Mouse (Mus musculus) heart, embryonic 14.5 days (tissue): ENCODE results near the gene Raph1. TPM values are rescaled to one million over a fixed set of nuclear protein-coding genes. Genes with fewer than 3 reads are reported as not detected.

ENCODE experiments used
- ATAC-seq: fragments of 200-750 bp; cut with Nextera tagmentation; 2 replicates; pipeline ENCODE4 v1.8.0; 2017; ENCODE audit warnings: low read depth, moderate TSS enrichment; ENCODE audit not compliant: insufficient number of reproducible peaks, insufficient read depth, low FRiP score
- H3K27ac ChIP-seq, 2 experiments: fragments of 200-500 bp in 1 of 2; fragments of 300-500 bp in 1 of 2; sonication (generic) in 1 of 2; replicated peaks in 1 of 2; 2 replicates each; pipeline ENCODE4 v1.5.1; 2012 to 2014; ENCODE audit warnings: low read depth in 2 of 2, low read length in 2 of 2, control low read depth in 1 of 2, mild to moderate bottlenecking in 1 of 2, mixed read lengths in 1 of 2; ENCODE audit not compliant: control insufficient read depth in 1 of 2, insufficient read depth in 1 of 2
- H3K27me3 ChIP-seq: fragments of 300-500 bp; sonication (generic); 2 replicates; pipeline ENCODE4 v1.6.1; 2014; ENCODE audit warnings: mild to moderate bottlenecking, low read length, control low read depth; ENCODE audit not compliant: control insufficient read depth, insufficient read depth
- H3K36me3 ChIP-seq: fragments of 300-500 bp; sonication (generic); 2 replicates; pipeline ENCODE4 v1.6.1; 2014; ENCODE audit warnings: mild to moderate bottlenecking, control low read depth, low read length, mixed read lengths; ENCODE audit not compliant: control insufficient read depth, insufficient read depth
- H3K4me1 ChIP-seq, 2 experiments: fragments of 200-500 bp in 1 of 2; fragments of 300-500 bp in 1 of 2; sonication (generic) in 1 of 2; 2 replicates each; pipeline ENCODE4 v1.6.1; 2012 to 2014; ENCODE audit warnings: low read length in 2 of 2, control low read depth in 1 of 2, mixed read lengths in 1 of 2; ENCODE audit not compliant: control insufficient read depth in 2 of 2, insufficient read depth in 2 of 2
- H3K4me2 ChIP-seq: fragments of 300-500 bp; sonication (generic); 2 replicates; pipeline ENCODE4 v1.6.1; 2014; ENCODE audit warnings: mild to moderate bottlenecking, low read length
- H3K4me3 ChIP-seq, 2 experiments: fragments of 200-500 bp in 1 of 2; fragments of 300-500 bp in 1 of 2; sonication (generic) in 1 of 2; 2 replicates each; pipeline ENCODE4 v1.5.1; 2012 to 2014; ENCODE audit warnings: low read length in 2 of 2, mild to moderate bottlenecking in 2 of 2, control low read depth in 1 of 2, low read depth in 1 of 2, moderate library complexity in 1 of 2; ENCODE audit not compliant: control insufficient read depth in 1 of 2, insufficient read depth in 1 of 2
- H3K9ac ChIP-seq: fragments of 300-500 bp; sonication (generic); 2 replicates; pipeline ENCODE4 v1.6.1; 2014; ENCODE audit warnings: mild to moderate bottlenecking, low read length
- H3K9me3 ChIP-seq: fragments of 300-500 bp; sonication (generic); 2 replicates; pipeline ENCODE4 v1.6.1; 2016; ENCODE audit warnings: low read length, control low read depth; ENCODE audit not compliant: control insufficient read depth
- WGBS: fragments of 180-500 bp; shearing (Covaris S2); extraction: QIAGEN DNeasy Blood & Tissue Kit; methylation state at CpG from one replicate; pipeline ENCODE4 v1.1.7; 2014; 5-methylcytosine and 5-hydroxymethylcytosine counted together
- polyA plus RNA-seq: library from polyadenylated mRNA; unstranded; fragments of >200 nt; fragmentation: Nextera tagmentation; extraction: Ambion mirVana; gene quantifications from 2 replicates; pipeline ENCODE4 v1.2.1, GENCODE M21; 2014

The Raph1 gene
- polyA plus RNA-seq, 1 experiment from 2014 or later: 68.7 TPM

- ATAC-seq: no peak
- H3K4me2 ChIP-seq: no peak overlapping the region
- 69% methylated on average over 5 of the region's 5 CpGs for WGBS
Observed at GRCm38 (mm10) chr1:60503456-60503855, 63.4 kb downstream of the Raph1 start.

GRCm38 (mm10) chr1:60493421-60493820 lies 73.5 kb downstream of the Raph1 start:
- H3K9ac ChIP-seq: no peak overlapping the region
- H3K27ac ChIP-seq: no peak overlapping the region
- no peaks in the 10 kb centered on the region for H3K27me3 ChIP-seq
- H3K4me1 ChIP-seq: no peaks in the 10 kb centered on the region
- no peak overlapping the region for H3K4me3 ChIP-seq
- WGBS: 69% methylated on average over 6 of the region's 6 CpGs
- peaks cover 99% of the 10 kb centered on the region for H3K36me3 ChIP-seq
- no peak overlapping the region for H3K4me2 ChIP-seq
- ATAC-seq: no peak
- H3K9me3 ChIP-seq: no peaks in the 10 kb centered on the region

More at GRCm38 (mm10) chr1:60503456-60503855, 63.4 kb downstream of the Raph1 start:
- no peaks in the 10 kb centered on the region for H3K4me1 ChIP-seq
- H3K4me3 ChIP-seq: no peak overlapping the region
- peaks cover 73% of the 10 kb centered on the region for H3K36me3 ChIP-seq
- H3K9ac ChIP-seq: no peak overlapping the region
- H3K27ac ChIP-seq: no peak overlapping the region; a peak in 1 of 4 replicates
- H3K9me3 ChIP-seq: no peaks in the 10 kb centered on the region
- no peaks in the 10 kb centered on the region for H3K27me3 ChIP-seq

GRCm38 (mm10) chr1:60492404-60492803 lies 74.5 kb downstream of the Raph1 start:
- Histone ChIP-seq H3K4me2 (no peak overlapping the region), H3K9ac (no peak overlapping the region), H3K27me3 (no peaks in the 10 kb centered on the region), H3K36me3 (peaks cover 99% of the 10 kb centered on the region), H3K9me3 (no peaks in the 10 kb centered on the region), H3K4me1 (no peaks in the 10 kb centered on the region), H3K27ac (peak overlapping the region in 1 of 2 experiments; percentile 19; a peak in 1 of 4 replicates), H3K4me3 (no peak overlapping the region)
- peak; percentile 31; the same call in 1 of the 2 replicates for ATAC-seq
- WGBS: 77% methylated on average over 5 of the region's 5 CpGs

- H3K9me3 ChIP-seq: no peaks in the 10 kb centered on the region
- 87% methylated on average over 4 of the region's 4 CpGs for WGBS
- no peak overlapping the region for H3K4me2 ChIP-seq
- H3K27ac ChIP-seq: no peak overlapping the region
- H3K27me3 ChIP-seq: no peaks in the 10 kb centered on the region
- H3K4me1 ChIP-seq: no peaks in the 10 kb centered on the region
- H3K4me3 ChIP-seq: no peak overlapping the region
- peaks cover 100% of the 10 kb centered on the region for H3K36me3 ChIP-seq
- no peak for ATAC-seq
- no peak overlapping the region for H3K9ac ChIP-seq
Observed at GRCm38 (mm10) chr1:60490510-60490909, 76.4 kb downstream of the Raph1 start.

GRCm38 (mm10) chr1:60489660-60490059 lies 77.2 kb downstream of the Raph1 start:
- 82% methylated on average over 2 of the region's 2 CpGs for WGBS
- Histone ChIP-seq H3K4me3 (no peak overlapping the region), H3K9ac (no peak overlapping the region), H3K27ac (no peak overlapping the region), H3K27me3 (no peaks in the 10 kb centered on the region), H3K36me3 (peaks cover 97% of the 10 kb centered on the region), H3K4me2 (no peak overlapping the region), H3K4me1 (no peaks in the 10 kb centered on the region), H3K9me3 (no peaks in the 10 kb centered on the region)
- ATAC-seq: no peak

GRCm38 (mm10) chr1:60488635-60489034 lies 78.3 kb downstream of the Raph1 start:
- Histone ChIP-seq H3K9ac (no peak overlapping the region), H3K9me3 (no peaks in the 10 kb centered on the region), H3K4me3 (no peak overlapping the region), H3K4me1 (no peaks in the 10 kb centered on the region), H3K27ac (no peak overlapping the region), H3K4me2 (no peak overlapping the region), H3K27me3 (no peaks in the 10 kb centered on the region), H3K36me3 (peaks cover 91% of the 10 kb centered on the region)
- 75% methylated on average over 8 of the region's 8 CpGs for WGBS
- no peak for ATAC-seq

GRCm38 (mm10) chr1:60485649-60486048 lies 81.3 kb downstream of the Raph1 start:
- Histone ChIP-seq H3K9ac (no peak overlapping the region), H3K9me3 (no peaks in the 10 kb centered on the region), H3K36me3 (peaks cover 73% of the 10 kb centered on the region), H3K4me3 (no peak overlapping the region), H3K27ac (no peak overlapping the region), H3K4me2 (no peak overlapping the region), H3K27me3 (no peaks in the 10 kb centered on the region), H3K4me1 (no peaks in the 10 kb centered on the region)
- WGBS: 73% methylated on average over 3 of the region's 3 CpGs
- no peak for ATAC-seq

GRCm38 (mm10) chr1:60482881-60483280 lies 84.0 kb downstream of the Raph1 start:
- Histone ChIP-seq H3K36me3 (peaks cover 67% of the 10 kb centered on the region), H3K4me2 (no peak overlapping the region), H3K4me3 (no peak overlapping the region), H3K27me3 (no peaks in the 10 kb centered on the region), H3K27ac (no peak overlapping the region), H3K9ac (no peak overlapping the region), H3K9me3 (no peaks in the 10 kb centered on the region), H3K4me1 (no peaks in the 10 kb centered on the region)
- no peak for ATAC-seq
- 97% methylated on average over 1 of the region's 1 CpGs for WGBS
